Mouse (Mus musculus) kidney, adult 9 months (tissue): Measurements from ENCODE around the gene Magea8.
"Not testable (repeated sequence)": the region's sequence is repeated elsewhere in the genome, so short reads cannot be mapped to it uniquely, and the experiment has no call there.

Source experiments
- DNase-seq: peaks from one replicate; pipeline ENCODE4 v3.0.0; 2022

Gene Magea8

GRCm38 (mm10) chrX:154995750-154996149 is at the start of gene Magea8:
Gene Magea8, minus strand, starts transcription at chrX:154995850.
- DNase-seq = not testable (repeated sequence)

DNA sequence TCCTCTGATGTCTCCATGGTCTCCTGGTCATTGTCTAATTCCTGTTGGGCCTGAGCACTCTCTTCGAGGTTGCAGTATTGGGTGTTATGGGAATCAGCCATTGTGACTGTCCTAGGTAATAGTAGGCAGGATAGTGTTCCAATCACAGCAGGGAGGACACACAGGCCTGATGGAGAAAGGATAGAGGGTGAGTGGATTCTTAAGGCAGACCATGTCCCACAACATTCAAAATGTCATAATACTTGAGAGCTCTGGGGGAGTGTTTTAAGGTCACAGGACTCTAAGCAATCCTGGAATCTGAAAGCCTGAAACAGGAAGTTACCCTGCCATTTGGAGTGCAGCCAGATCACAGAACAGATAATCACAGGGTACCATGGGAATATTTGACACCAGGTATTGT is 46.2 kb downstream of the Magea8 start, which contains the start of gene Magea3:
Magea3 (minus strand) TSS at position 101 of the 400 bp plus-strand sequence.
- not testable (repeated sequence) for DNase-seq

DNA sequence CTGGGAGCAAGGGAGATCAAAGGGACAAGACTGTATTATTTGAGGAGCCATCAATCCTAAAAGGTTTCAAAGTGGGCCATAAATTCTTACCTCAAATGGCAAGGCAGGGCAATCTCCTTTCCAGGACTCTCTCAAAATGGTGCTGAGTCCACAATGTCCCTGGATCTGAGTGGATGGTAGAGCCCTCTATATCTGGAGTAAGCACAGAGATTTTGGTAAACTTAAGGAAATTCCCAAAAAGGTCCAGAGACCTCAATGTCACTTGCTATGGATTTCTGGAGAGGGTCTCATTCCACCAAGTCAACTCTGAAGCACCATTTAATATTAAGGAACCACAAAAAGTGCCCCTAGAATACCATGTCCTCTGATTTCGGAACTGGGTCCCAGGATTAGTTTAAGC is 59.8 kb downstream of the Magea8 start, which contains the start of gene Magea6:
Magea6 (minus strand) TSS at position 101 of the 400 bp plus-strand sequence.
- DNase-seq = not testable (repeated sequence)
